Comparison of ENCODE assay signal across 9 mouse cellular contexts in the genomic region with DNA sequence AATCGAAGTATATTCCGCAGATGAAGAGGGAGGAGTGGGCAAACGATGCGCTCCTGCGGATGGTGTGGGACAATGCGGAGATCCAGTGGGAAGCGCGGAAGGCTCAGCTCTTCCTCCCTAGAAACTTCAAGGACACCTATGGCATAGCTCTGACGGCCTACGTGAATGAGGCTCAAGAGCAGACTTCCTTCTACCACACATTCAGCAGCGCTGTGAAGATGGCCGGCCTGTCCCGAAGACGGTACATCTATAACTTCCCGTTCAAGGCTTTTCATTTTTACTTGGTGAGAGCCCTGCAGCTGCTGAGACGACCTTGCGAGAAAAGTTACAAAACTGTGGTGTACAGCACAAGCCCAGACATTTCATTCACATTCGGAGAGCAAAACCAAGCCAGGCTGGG. TPM values are rescaled to one million over a fixed set of nuclear protein-coding genes. Genes with fewer than 3 reads are reported as not detected.
A peak's percentile ranks its signal among the peaks of the same experiment; 100 is the strongest.
DNase-seq lines count a peak whose midpoint lies in the region; ATAC-seq and TF ChIP-seq lines count a peak whose summit lies in the region.
"Had no signal": no experiment of that assay in that cellular context is flagged by ENCODE, and none has a peak within 500 bp of the region (broad histone marks: within the 10 kb centered on the region; RNA-seq: fewer than 3 reads in every experiment).

No protein-coding gene starts in this region.

- H3K9me3 ChIP-seq in lung, embryonic 14.5 days (ENCODE audit: low read depth, low read length): no peaks in the 10 kb centered on the region
- H3K9me3 ChIP-seq in embryonic facial prominence, embryonic 15.5 days (replicated peaks): no peaks in the 10 kb centered on the region
- no peaks in the 10 kb centered on the region for H3K9me3 ChIP-seq in limb, embryonic 11.5 days (ENCODE audit: control insufficient read depth, low read length)
- H3K9me3 ChIP-seq in neural tube, embryonic 15.5 days (replicated peaks): no peaks in the 10 kb centered on the region

- peak overlapping the region; percentile 52 for H3K4me2 ChIP-seq in lung, embryonic 14.5 days
- peak overlapping the region; percentile 33 for H3K4me2 ChIP-seq in embryonic facial prominence, embryonic 15.5 days (replicated peaks)
- H3K4me2 ChIP-seq in limb, embryonic 11.5 days (ENCODE audit: low read depth, severe bottlenecking): peak overlapping the region; percentile 24; the same call in 1 of the 2 replicates
- peak overlapping the region; percentile 47 for H3K4me2 ChIP-seq in neural tube, embryonic 15.5 days

- H3K36me3 ChIP-seq in lung, embryonic 14.5 days (ENCODE audit: insufficient read depth): no peaks in the 10 kb centered on the region
- H3K36me3 ChIP-seq in embryonic facial prominence, embryonic 15.5 days: no peaks in the 10 kb centered on the region
- no peaks in the 10 kb centered on the region for H3K36me3 ChIP-seq in limb, embryonic 11.5 days (ENCODE audit: control insufficient read depth, insufficient read depth, low read length)
- no peaks in the 10 kb centered on the region for H3K36me3 ChIP-seq in neural tube, embryonic 15.5 days

- TF ChIP-seq CTCF in lung, embryonic 14.5 days (IDR thresholded peaks at IDR 0.05; ENCODE audit: low read depth): no peak

- H3K27me3 ChIP-seq in lung, embryonic 14.5 days (ENCODE audit: insufficient read depth, low read length): peaks cover 40% of the 10 kb centered on the region
- peaks cover 36% of the 10 kb centered on the region for H3K27me3 ChIP-seq in embryonic facial prominence, embryonic 15.5 days
- H3K27me3 ChIP-seq in limb, embryonic 11.5 days (ENCODE audit: control insufficient read depth, insufficient read depth, low read length): peaks cover 12% of the 10 kb centered on the region
- peaks cover 32% of the 10 kb centered on the region; the same call in 1 of the 2 replicates for H3K27me3 ChIP-seq in neural tube, embryonic 15.5 days (replicated peaks)

- WGBS in lung, embryonic 14.5 days: 30% methylated on average over 18 of the region's 18 CpGs
- WGBS in embryonic facial prominence, embryonic 15.5 days: 41% methylated on average over 18 of the region's 18 CpGs
- WGBS in limb, embryonic 11.5 days: 40% methylated on average over 18 of the region's 18 CpGs
- WGBS in neural tube, embryonic 15.5 days: 40% methylated on average over 18 of the region's 18 CpGs

- H3K27ac ChIP-seq in lung, embryonic 14.5 days (ENCODE audit: low read depth): no peak overlapping the region
- no peak overlapping the region for H3K27ac ChIP-seq in embryonic facial prominence, embryonic 15.5 days (replicated peaks)
- H3K27ac ChIP-seq in limb, embryonic 11.5 days (replicated peaks; ENCODE audit: low read depth, low read length): no peak overlapping the region
- no peak overlapping the region for H3K27ac ChIP-seq in neural tube, embryonic 15.5 days (replicated peaks)

- no peak; the same call in 1 of the 2 replicates for ATAC-seq in lung, embryonic 14.5 days (ENCODE audit: insufficient read depth)
- ATAC-seq in embryonic facial prominence, embryonic 15.5 days (ENCODE audit: insufficient number of reproducible peaks, low FRiP score, low TSS enrichment, low read depth): no peak
- ATAC-seq in limb, embryonic 11.5 days (ENCODE audit: insufficient number of reproducible peaks, low FRiP score, low TSS enrichment, low read depth): no peak
- ATAC-seq in neural tube, embryonic 15.5 days (ENCODE audit: low FRiP score): no peak

- no peak overlapping the region for H3K9ac ChIP-seq in lung, embryonic 14.5 days
- no peak overlapping the region for H3K9ac ChIP-seq in embryonic facial prominence, embryonic 15.5 days
- no peak overlapping the region for H3K9ac ChIP-seq in limb, embryonic 11.5 days (ENCODE audit: low read length)
- no peak overlapping the region for H3K9ac ChIP-seq in neural tube, embryonic 15.5 days (replicated peaks)

- DNase-seq in lung, embryonic 14.5 days: no peak
- DNase-seq in lung, postnatal 25 days (ENCODE audit: low spot score): no peak
- DNase-seq in limb, embryonic 11.5 days (ENCODE audit: low spot score): peak; percentile 31
- DNase-seq in right cerebral cortex, postnatal 25 days: no peak
- DNase-seq in adrenal gland, postnatal 14 days: no peak
- no peak for DNase-seq in layer of hippocampus, postnatal 25 days (ENCODE audit: extremely low spot score in 1 of 2, low spot score in 1 of 2)
- DNase-seq: kidney, postnatal 25 days had no signal

- H3K4me3 ChIP-seq in lung, embryonic 14.5 days (ENCODE audit: low read depth, low read length): peak overlapping the region; percentile 24
- H3K4me3 ChIP-seq in embryonic facial prominence, embryonic 15.5 days (replicated peaks): peak overlapping the region; percentile 18
- peak overlapping the region; percentile 14 for H3K4me3 ChIP-seq in limb, embryonic 11.5 days (ENCODE audit: low read depth, low read length)
- peak overlapping the region; percentile 16; the same call in 1 of the 2 replicates for H3K4me3 ChIP-seq in neural tube, embryonic 15.5 days (replicated peaks)

- H3K4me1 ChIP-seq in lung, embryonic 14.5 days (ENCODE audit: insufficient read depth): no peaks in the 10 kb centered on the region
- H3K4me1 ChIP-seq in embryonic facial prominence, embryonic 15.5 days: 0 out of 2 replicates have a peak, but pooled peaks cover under 1% of the 10 kb centered on the region
- H3K4me1 ChIP-seq in limb, embryonic 11.5 days (ENCODE audit: control insufficient read depth, insufficient read depth, low read length): peaks cover 3% of the 10 kb centered on the region; the same call in 1 of the 2 replicates
- 0 out of 2 replicates have a peak, but pooled peaks cover 6% of the 10 kb centered on the region for H3K4me1 ChIP-seq in neural tube, embryonic 15.5 days

RNA-seq across cellular contexts. Expression of gene Nup54, which starts 42.5 kb away (rescaled TPM):
- polyA plus RNA-seq in lung, embryonic 14.5 days (2014; fragmentation: Nextera tagmentation; extraction: Ambion mirVana): 57.8 and 61.9 TPM in 2 replicates
- polyA plus RNA-seq in embryonic facial prominence, embryonic 15.5 days (2015; fragmentation: Nextera tagmentation; extraction: Ambion mirVana): 38.9 and 40.0 TPM in 2 replicates
- 77.4 and 77.5 TPM in 2 replicates for polyA plus RNA-seq in limb, embryonic 11.5 days (2014; fragmentation: Nextera tagmentation; extraction: Ambion mirVana)
- polyA plus RNA-seq in neural tube, embryonic 15.5 days (2015; fragmentation: Nextera tagmentation; extraction: Ambion mirVana): 49.2 and 50.6 TPM in 2 replicates
- total RNA-seq in adrenal gland, postnatal 14 days (2021): 37.2 and 42.1 TPM in 2 replicates
- 10 to 100 TPM; 30.0 to 38.5 TPM for total RNA-seq in layer of hippocampus, postnatal 25 days (2021)

RNA-seq across cellular contexts. Expression of gene Cxcl10, which starts 43.9 kb away (rescaled TPM):
- polyA plus RNA-seq in lung, embryonic 14.5 days (2014; fragmentation: Nextera tagmentation; extraction: Ambion mirVana): not detected in 2 replicates
- 0.81 and 1.7 TPM in 2 replicates for polyA plus RNA-seq in embryonic facial prominence, embryonic 15.5 days (2015; fragmentation: Nextera tagmentation; extraction: Ambion mirVana)
- polyA plus RNA-seq in limb, embryonic 11.5 days (2014; fragmentation: Nextera tagmentation; extraction: Ambion mirVana): 1.2 and 1.3 TPM in 2 replicates
- 0.18 and 10.9 TPM in 2 replicates for polyA plus RNA-seq in neural tube, embryonic 15.5 days (2015; fragmentation: Nextera tagmentation; extraction: Ambion mirVana)
- 0.52 and 3.2 TPM in 2 replicates for total RNA-seq in adrenal gland, postnatal 14 days (2021)
- not detected for total RNA-seq in layer of hippocampus, postnatal 25 days (2021)
